Mouse (Mus musculus): ENCODE data around the gene Pym1.
"Not testable (repeated sequence)": the region's sequence is repeated elsewhere in the genome, so short reads cannot be mapped to it uniquely, and the experiment has no call there.

Gene Pym1

DNA sequence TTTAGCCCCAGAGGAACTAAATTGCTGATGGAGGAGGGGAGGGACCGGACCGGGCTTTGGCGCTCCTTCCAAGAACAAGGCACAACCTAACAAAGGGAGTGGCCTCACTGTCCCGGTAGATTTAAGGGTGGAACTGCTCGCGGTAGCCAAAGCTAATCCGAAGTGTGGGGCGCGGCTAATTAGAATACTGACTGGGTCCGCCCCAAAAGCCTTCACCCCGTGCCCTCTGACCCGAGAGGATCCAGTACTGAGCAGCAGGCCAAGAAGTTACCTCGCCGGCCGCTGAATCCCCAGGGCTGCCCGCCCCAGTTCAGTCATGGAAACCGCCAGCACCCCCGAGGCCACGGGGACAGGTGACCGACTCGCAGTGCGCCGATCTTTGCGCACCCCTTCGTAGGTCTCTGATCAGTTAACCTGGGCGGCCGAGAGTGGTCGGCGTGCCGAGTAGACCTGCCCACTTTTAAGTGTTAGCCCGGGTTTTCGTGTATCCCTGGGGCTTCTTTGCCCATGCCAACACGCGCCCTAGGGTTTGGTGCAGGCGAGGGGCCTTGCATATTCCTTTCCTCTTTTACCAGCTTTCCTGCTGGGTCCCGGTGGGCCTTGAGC lies at the start of gene Pym1:
TSS of gene Pym1 (plus strand) at position 244 of the 606 bp plus-strand sequence.
- no peak for DNase-seq (ENCODE audit: low spot score in 2 of 2)

DNA sequence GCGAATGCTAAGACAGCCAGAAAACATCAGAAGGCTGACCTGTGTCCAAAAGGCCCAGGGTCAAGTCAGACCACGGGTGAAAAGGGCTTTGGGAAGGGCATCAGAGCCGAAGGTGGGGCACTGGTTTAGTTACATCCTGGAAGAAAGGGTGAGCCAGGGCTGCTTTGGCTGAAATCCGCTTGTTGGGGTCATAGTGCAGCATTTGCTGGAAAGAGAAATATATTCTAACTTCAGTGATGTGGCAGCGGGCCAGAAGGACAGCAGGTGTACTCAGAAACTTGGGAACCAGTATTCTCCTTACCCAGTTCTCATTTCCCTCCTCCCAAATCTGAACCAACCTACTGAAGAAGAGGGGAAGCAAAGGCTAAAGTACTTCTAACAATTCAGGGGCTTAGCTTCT lies 48.7 kb upstream of the Pym1 start:
- no peak for DNase-seq (ENCODE audit: low spot score in 2 of 2)

DNA sequence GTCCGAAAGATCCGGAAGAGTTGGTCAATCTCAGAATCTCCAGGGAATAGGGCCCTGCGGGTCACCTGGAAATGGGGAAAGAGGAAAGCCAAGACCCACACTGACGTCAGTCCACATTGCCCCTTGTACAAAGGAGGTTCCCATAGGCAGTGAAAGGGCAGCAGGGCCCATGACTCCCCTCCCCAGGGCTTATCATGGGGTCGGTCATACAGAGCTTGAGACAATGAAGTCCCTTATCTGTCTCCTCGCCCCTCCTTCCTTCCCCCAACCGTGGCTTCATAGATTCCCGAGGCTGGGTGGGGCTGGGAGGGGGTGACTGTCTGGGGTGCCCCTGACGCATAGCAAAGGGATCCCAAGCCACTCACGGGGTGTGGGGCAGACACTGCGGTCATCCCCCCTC lies 48.1 kb upstream of the Pym1 start:
- no peak for DNase-seq (ENCODE audit: low spot score in 2 of 2)

- no peak for DNase-seq (ENCODE audit: low spot score in 2 of 2)
These were observed 47.0 kb upstream of the Pym1 start for GRCm38 (mm10) chr10:128700712-128701111.

- no peak for DNase-seq (ENCODE audit: low spot score in 2 of 2)
These were observed 45.2 kb upstream of the Pym1 start for GRCm38 (mm10) chr10:128702328-128703007.

DNA sequence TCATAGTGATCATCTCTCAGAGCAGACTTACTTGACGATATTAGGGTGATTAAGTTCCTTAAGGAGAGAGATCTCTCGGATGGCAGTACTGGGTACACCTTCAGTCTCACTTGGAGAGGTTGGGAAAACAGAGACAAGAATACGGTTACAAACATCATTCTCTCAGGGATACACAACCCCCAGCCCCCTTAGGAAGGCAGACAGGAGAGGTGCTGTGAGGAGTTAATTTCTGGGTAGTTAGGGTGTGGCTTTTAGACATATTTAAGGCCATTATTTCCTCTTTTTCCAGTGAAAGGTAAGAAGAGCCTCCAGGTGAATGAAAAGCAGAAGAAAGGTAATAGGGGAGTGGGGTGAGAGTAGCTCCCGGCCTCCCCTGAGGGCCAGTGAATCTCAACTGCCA lies 43.8 kb upstream of the Pym1 start, which contains the start of gene Pmel:
TSS of gene Pmel (plus strand) at position 301 of the 400 bp plus-strand sequence.
- DNase-seq (ENCODE audit: low spot score in 2 of 2) = no peak

GRCm38 (mm10) chr10:128704491-128705316 lies 43.0 kb upstream of the Pym1 start, which contains the start of gene Cdk2:
TSS of gene Cdk2 (minus strand) at chr10:128705031.
- DNase-seq (ENCODE audit: low spot score in 2 of 2) = peak; percentile 75 to 79

DNA sequence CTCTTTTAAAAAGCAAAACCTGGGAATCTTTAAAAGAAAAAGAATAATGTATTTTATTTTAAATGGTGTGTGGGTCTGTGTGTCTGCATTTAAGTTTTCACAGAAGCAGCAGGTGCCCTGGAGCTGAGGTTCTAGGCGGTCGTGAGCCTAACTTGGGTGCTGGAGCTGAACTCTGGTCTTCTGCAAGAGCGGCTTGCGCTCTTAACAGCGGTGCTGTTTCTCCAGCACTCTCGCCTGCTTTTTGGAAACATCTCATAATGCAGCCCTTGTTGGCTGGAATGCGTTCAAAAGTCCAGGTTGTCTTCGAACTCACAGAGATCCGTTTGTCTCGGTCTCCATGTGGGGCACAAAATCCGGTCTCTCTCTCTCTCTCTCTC lies 42.4 kb upstream of the Pym1 start:
- no peak for DNase-seq (ENCODE audit: low spot score in 2 of 2)

GRCm38 (mm10) chr10:128711318-128711717 lies 36.4 kb upstream of the Pym1 start:
- DNase-seq (ENCODE audit: low spot score in 2 of 2) = not testable (repeated sequence)

DNA sequence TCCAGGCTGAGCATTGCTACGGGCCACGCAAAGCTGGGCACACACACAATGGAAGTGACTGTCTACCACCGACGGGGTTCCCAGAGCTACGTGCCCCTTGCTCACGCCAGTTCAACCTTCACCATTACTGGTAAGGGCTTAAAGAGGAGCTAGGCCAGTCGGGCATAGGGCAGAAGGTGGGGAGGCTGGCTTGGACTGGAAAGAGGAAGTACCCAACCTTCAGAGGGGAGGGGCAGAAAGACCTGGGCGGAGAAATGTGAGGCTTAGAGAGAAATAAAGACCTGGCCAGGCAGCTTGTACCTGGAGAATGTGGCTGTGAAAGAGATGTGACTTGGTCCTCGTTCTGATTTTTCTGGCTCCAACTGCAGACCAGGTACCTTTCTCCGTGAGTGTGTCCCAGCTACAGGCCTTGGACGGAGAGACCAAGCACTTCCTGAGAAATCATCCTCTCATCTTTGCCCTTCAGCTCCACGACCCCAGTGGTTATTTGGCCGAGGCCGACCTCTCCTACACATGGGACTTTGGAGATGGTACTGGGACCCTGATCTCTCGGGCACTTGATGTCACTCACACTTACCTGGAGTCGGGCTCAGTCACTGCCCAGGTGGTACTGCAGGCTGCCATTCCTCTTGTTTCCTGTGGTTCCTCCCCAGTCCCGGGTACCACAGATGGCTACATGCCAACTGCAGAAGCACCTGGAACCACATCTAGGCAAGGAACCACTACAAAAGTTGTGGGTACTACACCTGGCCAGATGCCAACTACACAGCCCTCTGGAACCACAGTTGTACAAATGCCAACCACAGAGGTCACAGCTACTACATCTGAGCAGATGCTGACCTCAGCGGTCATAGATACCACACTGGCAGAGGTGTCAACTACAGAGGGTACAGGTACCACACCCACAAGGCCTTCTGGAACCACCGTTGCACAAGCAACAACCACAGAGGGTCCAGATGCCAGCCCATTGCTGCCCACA lies 31.8 kb upstream of the Pym1 start:
- no peak for DNase-seq (ENCODE audit: low spot score in 2 of 2)

DNA sequence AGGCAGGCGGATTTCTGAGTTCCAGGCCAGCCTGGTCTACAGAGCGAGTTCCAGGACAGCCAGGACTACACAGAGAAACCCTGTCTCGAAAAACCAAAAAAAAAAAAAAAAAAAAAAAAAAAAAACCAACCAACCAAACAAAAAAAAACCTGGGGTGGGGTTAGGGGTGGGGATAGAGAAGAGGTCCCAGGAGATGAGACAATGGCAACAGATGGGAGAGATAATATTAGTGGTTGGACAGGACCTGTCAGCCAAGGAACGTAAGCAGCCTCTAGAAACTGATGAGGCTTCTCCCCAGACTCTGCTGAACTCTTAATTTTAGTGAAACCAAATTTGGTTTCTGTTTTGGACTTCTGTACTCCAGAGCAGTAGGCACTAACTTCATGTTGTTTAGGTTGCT lies 22.2 kb upstream of the Pym1 start:
- DNase-seq (ENCODE audit: low spot score in 2 of 2) = not testable (repeated sequence)

GRCm38 (mm10) chr10:128728059-128728458 lies 19.6 kb upstream of the Pym1 start:
- no peak for DNase-seq (ENCODE audit: low spot score in 2 of 2)

GRCm38 (mm10) chr10:128731002-128731433 lies 16.7 kb upstream of the Pym1 start:
- DNase-seq (ENCODE audit: low spot score in 2 of 2) = peak; percentile 63 to 68

- DNase-seq (ENCODE audit: low spot score in 2 of 2) = no peak
These were observed 15.7 kb upstream of the Pym1 start for GRCm38 (mm10) chr10:128731992-128732391.

DNA sequence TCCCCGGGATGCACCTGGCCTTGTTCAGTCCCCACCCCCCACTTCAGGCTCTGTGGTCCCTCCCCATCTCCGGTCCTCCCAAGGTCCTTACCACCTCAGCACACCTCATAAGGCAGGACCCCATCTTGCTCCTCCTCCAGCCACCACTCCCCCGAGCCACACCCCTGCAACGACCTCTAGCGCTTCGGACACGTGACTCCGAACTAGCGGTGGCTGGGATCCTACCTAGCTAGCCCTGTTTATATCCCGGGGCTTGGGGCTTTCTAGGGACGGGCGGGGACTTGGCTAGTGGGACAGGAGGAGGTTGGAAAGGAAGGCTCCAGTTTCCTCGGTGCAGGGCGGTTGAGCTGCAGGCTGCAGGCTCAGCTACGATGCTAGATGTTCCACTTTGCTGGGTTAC lies 10.3 kb upstream of the Pym1 start:
- no peak for DNase-seq (ENCODE audit: low spot score in 2 of 2)

- DNase-seq (ENCODE audit: low spot score in 2 of 2) = no peak
These were observed 7.4 kb upstream of the Pym1 start for GRCm38 (mm10) chr10:128740296-128740695.

DNA sequence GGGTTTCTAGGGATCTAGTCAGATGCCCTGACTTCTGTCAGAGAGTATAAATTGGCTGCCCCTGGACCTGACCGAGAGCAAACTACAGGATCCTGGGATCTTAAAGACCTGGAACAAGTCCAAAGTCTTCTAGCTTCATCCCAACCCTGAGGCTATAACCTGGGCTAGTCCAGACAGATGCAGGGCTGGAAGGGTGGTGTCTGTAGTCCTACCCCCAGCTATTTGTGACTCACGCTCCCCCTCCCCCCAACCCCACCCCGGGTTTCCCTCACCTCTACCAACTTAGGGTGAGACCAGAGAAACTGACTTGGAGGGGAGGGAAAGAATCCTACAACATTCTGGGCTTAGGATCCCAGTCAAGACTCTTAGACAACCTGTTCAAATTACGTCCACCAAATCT lies 5.1 kb upstream of the Pym1 start:
- no peak for DNase-seq (ENCODE audit: low spot score in 2 of 2)

DNA sequence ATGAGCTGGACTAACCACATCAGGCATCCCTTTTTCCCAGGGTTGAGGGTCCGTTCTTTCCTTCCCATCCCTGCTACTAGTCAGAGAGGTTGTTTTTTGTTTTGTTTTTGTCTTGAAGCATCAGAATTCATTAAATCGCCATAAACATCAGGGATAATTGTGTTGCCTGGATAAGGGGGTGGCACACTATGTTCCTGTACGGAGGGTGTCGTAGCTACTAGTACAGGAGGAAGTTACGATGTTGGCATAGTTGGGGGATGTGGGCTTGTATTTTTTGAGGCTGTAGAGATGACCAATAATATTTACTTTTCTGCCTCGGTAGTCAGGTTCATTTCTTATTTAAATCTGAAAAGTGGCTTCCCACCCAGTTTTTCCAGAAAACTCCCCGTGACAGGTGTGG lies 4.5 kb upstream of the Pym1 start:
- DNase-seq (ENCODE audit: low spot score in 2 of 2) = no peak

DNA sequence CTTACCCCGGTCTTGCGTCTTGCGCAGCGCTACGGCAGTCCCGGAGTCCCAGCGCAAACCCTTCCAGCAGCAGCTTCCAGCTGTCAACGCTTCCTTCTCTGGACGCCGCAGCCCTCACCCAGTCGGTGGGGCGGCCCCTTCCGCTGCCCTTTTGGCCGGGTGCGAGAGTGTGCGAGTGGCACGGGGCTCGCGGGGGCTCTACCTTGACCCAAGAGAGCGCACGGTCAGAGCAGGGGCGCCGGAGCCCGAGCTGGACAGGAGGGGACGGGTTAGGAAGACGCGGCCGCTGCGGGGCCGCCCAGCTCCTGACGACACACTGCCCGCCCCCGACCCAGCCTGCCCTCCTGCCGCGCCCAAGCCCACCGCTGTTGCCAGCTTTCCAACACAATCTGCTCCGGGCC lies 3.9 kb upstream of the Pym1 start:
- DNase-seq (ENCODE audit: low spot score in 2 of 2) = peak; percentile 45 to 55

- DNase-seq (ENCODE audit: low spot score in 2 of 2) = peak in 1 of 2 experiments; percentile 25
These were observed 3.5 kb upstream of the Pym1 start for GRCm38 (mm10) chr10:128744211-128744610.

Data from right cerebral cortex, adult 2 months (tissue).